Mouse (Mus musculus): ENCODE measurements around the gene Agmo. TPM values are rescaled to one million over a fixed set of nuclear protein-coding genes. Genes with fewer than 3 reads are reported as not detected.

Gene Agmo
- total and polyA plus RNA-seq, 3 experiments = 1.6 to 3.4 (median 2.0) TPM

DNA sequence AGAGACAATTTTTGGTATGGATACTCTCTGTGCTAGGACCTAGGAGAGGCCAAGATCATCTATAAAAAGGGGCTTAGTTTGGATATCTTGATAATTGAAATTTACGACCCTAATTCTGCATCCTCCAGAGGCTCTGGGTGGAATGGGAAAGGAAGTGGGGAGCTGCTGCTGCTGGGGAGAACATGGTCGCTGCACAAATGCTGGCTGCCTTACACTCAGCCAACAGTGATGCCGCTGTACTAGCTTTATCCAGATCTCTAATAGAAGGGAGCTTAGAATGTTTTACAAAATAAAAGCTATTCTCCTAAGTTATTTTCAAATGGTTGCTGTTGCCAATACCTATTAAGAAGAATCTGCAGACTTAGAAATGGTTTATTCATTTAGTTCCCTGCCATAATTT, 351.4 kb downstream of the Agmo start:
- intact Hi-C loops (cut with DNase I) = no loop called here
- Histone ChIP-seq H3K36me3 (ENCODE audit: control insufficient read depth, insufficient read depth, low read length) (no peaks in the 10 kb centered on the region), H3K27me3 (ENCODE audit: control insufficient read depth, insufficient read depth, low read length) (no peaks in the 10 kb centered on the region), H3K4me3 (no peak overlapping the region), H3K9ac (ENCODE audit: low read depth, low read length) (no peak overlapping the region), H3K27ac (no peak overlapping the region), H3K4me1 (ENCODE audit: control insufficient read depth, insufficient read depth, low read length) (no peaks in the 10 kb centered on the region), H3K79me2 (replicated peaks; ENCODE audit: control insufficient read depth, insufficient read depth, low read length) (no peaks in the 10 kb centered on the region)
- no peak for DNase-seq
- TF ChIP-seq CTCF (IDR thresholded peaks at IDR 0.05) (no peak), EP300 (IDR thresholded peaks at IDR 0.05; ENCODE audit: insufficient read depth, low read depth, low read length) (no peak), POLR2A (IDR thresholded peaks at IDR 0.05; ENCODE audit: insufficient read depth, low read depth, low read length) (no peak)
- 53% methylated on average over 3 of the region's 3 CpGs for WGBS

DNA sequence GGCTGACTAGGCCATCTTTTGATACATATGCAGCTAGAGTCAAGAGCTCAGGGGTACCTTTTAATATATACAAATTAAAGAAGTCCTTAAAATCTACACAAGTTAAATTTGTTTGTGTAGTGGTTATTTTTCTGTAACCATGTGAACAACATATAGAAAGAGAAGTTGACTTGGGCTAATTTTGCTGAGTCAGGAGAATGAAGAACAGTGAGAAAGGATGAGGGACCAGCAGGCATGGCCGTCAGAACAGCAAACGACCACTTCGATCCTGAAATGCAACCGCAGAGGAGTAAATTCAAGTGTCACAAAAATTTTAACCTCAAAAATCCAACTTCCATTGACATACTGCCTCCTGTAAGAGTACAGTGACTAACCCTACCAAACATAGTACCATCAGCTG, 371.4 kb downstream of the Agmo start:
- intact Hi-C loops (cut with DNase I) = no loop called here
- 90% methylated on average over 4 of the region's 4 CpGs for WGBS
- H3K27ac ChIP-seq = no peak overlapping the region
- no peak for DNase-seq
- H3K4me3 ChIP-seq = no peak overlapping the region
- no peaks in the 10 kb centered on the region for H3K79me2 ChIP-seq (replicated peaks; ENCODE audit: control insufficient read depth, insufficient read depth, low read length)
- no peaks in the 10 kb centered on the region for H3K36me3 ChIP-seq (ENCODE audit: control insufficient read depth, insufficient read depth, low read length)
- no peaks in the 10 kb centered on the region for H3K27me3 ChIP-seq (ENCODE audit: control insufficient read depth, insufficient read depth, low read length)
- H3K9ac ChIP-seq (ENCODE audit: low read depth, low read length) = no peak overlapping the region
- H3K4me1 ChIP-seq (ENCODE audit: control insufficient read depth, insufficient read depth, low read length) = no peaks in the 10 kb centered on the region
- TF ChIP-seq EP300 (IDR thresholded peaks at IDR 0.05; ENCODE audit: insufficient read depth, low read depth, low read length) = no peak
- no peak for TF ChIP-seq POLR2A (IDR thresholded peaks at IDR 0.05; ENCODE audit: insufficient read depth, low read depth, low read length)
- TF ChIP-seq CTCF (IDR thresholded peaks at IDR 0.05) = no peak

GRCm38 (mm10) chr12:37614769-37615168, 373.3 kb downstream of the Agmo start:
- 58% methylated on average over 2 of the region's 2 CpGs for WGBS

GRCm38 (mm10) chr12:37624078-37624477, 382.6 kb downstream of the Agmo start:
- H3K27me3 ChIP-seq (ENCODE audit: control insufficient read depth, insufficient read depth, low read length) = no peaks in the 10 kb centered on the region
- intact Hi-C loops (cut with DNase I) = no loop called here
- TF ChIP-seq POLR2A (IDR thresholded peaks at IDR 0.05; ENCODE audit: insufficient read depth, low read depth, low read length) (no peak), CTCF (IDR thresholded peaks at IDR 0.05) (no peak), EP300 (IDR thresholded peaks at IDR 0.05; ENCODE audit: insufficient read depth, low read depth, low read length) (no peak)
- H3K9ac ChIP-seq (ENCODE audit: low read depth, low read length) = no peak overlapping the region
- no peak overlapping the region for H3K27ac ChIP-seq
- DNase-seq = no peak
- H3K79me2 ChIP-seq (replicated peaks; ENCODE audit: control insufficient read depth, insufficient read depth, low read length) = no peaks in the 10 kb centered on the region
- no peaks in the 10 kb centered on the region for H3K4me1 ChIP-seq (ENCODE audit: control insufficient read depth, insufficient read depth, low read length)
- H3K36me3 ChIP-seq (ENCODE audit: control insufficient read depth, insufficient read depth, low read length) = no peaks in the 10 kb centered on the region
- no peak overlapping the region for H3K4me3 ChIP-seq

More at GRCm38 (mm10) chr12:37614769-37615168, 373.3 kb downstream of the Agmo start:
- Histone ChIP-seq H3K36me3 (ENCODE audit: control insufficient read depth, insufficient read depth, low read length) (no peaks in the 10 kb centered on the region), H3K27ac (no peak overlapping the region), H3K4me1 (ENCODE audit: control insufficient read depth, insufficient read depth, low read length) (no peaks in the 10 kb centered on the region), H3K27me3 (ENCODE audit: control insufficient read depth, insufficient read depth, low read length) (no peaks in the 10 kb centered on the region), H3K9ac (ENCODE audit: low read depth, low read length) (no peak overlapping the region), H3K4me3 (no peak overlapping the region), H3K79me2 (replicated peaks; ENCODE audit: control insufficient read depth, insufficient read depth, low read length) (no peaks in the 10 kb centered on the region)
- intact Hi-C loops (cut with DNase I) = no loop called here
- TF ChIP-seq EP300 (IDR thresholded peaks at IDR 0.05; ENCODE audit: insufficient read depth, low read depth, low read length) (no peak), POLR2A (IDR thresholded peaks at IDR 0.05; ENCODE audit: insufficient read depth, low read depth, low read length) (no peak), CTCF (IDR thresholded peaks at IDR 0.05) (no peak)
- DNase-seq = no peak

Other genes with a start within 250 kb of the Agmo start
- 10 to 100 TPM in 1 of 2 experiments, 1 to 10 TPM in 1; 7.3 to 13.4 TPM for gene Meox2, start 133.1 kb upstream of the Agmo start, total RNA-seq (2021)
- 10.2 and 12.1 TPM in 2 replicates for gene Meox2, start 133.1 kb upstream of the Agmo start, polyA plus RNA-seq (2012; rRNA removed)

All from heart, adult 2 months (tissue).